Mouse (Mus musculus): ENCODE data around the gene Nxph1.

Gene Nxph1

GRCm38 (mm10) chr6:9147966-9148365 is 199.7 kb downstream of the Nxph1 start:
- no peak for DNase-seq

- no peak for DNase-seq
Measured at GRCm38 (mm10) chr6:9149791-9150190, 201.6 kb downstream of the Nxph1 start.

- no peak for DNase-seq
Measured at GRCm38 (mm10) chr6:9159191-9159590, 211.0 kb downstream of the Nxph1 start.

- DNase-seq: no peak
Measured at GRCm38 (mm10) chr6:9182477-9182876, 234.2 kb downstream of the Nxph1 start.

GRCm38 (mm10) chr6:9210730-9211129 is 262.5 kb downstream of the Nxph1 start:
- DNase-seq: no peak

GRCm38 (mm10) chr6:9220724-9221453 is 272.7 kb downstream of the Nxph1 start:
- DNase-seq: no peak

- DNase-seq: no peak
Measured at GRCm38 (mm10) chr6:9234802-9235201, 286.6 kb downstream of the Nxph1 start.

GRCm38 (mm10) chr6:9267998-9268397 is 319.8 kb downstream of the Nxph1 start:
- DNase-seq: no peak

Measured in heart, adult 11 months (tissue).